Mouse (Mus musculus): ENCODE results near the gene Mmrn2. TPM values are rescaled to one million over a fixed set of nuclear protein-coding genes. Genes with fewer than 3 reads are reported as not detected.

Gene Mmrn2
- polyA plus RNA-seq, 1 experiment from 2014 or later: 28.8 TPM

DNA sequence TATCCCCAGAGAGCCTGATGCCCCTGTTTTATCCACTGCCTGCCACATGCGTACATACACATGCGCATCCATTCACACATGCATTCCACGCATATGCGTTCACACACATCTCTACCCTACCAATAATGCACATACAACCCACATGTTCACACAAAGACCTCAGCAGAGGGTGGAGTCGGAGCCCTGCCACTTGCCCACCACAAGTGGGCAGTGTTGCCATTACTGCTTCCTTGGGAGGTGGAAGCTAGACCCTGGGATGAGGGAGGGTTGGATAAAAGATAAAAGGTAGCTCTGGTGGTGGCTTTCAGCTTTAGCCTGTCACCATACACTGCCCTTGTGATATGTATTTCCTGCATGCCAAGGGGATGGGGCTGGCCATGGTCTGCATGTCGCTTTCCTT is 2.6 kb upstream of the Mmrn2 start:
- H3K27ac ChIP-seq (replicated peaks in 1 of 2; ENCODE audit: control insufficient read depth in 1 of 2, insufficient read depth in 1 of 2, low read depth in 2 of 2, low read length in 2 of 2): no peak overlapping the region
- H3K4me3 ChIP-seq (ENCODE audit: control insufficient read depth in 1 of 2, insufficient read depth in 1 of 2, low read depth in 1 of 2, low read length in 2 of 2): no peak overlapping the region
- H3K4me2 ChIP-seq (ENCODE audit: low read length): no peak overlapping the region
- H3K36me3 ChIP-seq (ENCODE audit: control insufficient read depth, insufficient read depth, low read length): no peaks in the 10 kb centered on the region
- peaks cover 6 to 13% of the 10 kb centered on the region in 2 experiments for H3K4me1 ChIP-seq (ENCODE audit: control insufficient read depth in 2 of 2, insufficient read depth in 2 of 2, low read length in 2 of 2)
- ATAC-seq (ENCODE audit: insufficient number of reproducible peaks, insufficient read depth, low FRiP score, low read depth): no peak
- no peak overlapping the region for H3K9ac ChIP-seq (ENCODE audit: low read length)
- WGBS: 78% methylated on average over 6 of the region's 6 CpGs
- no peaks in the 10 kb centered on the region for H3K9me3 ChIP-seq (ENCODE audit: control insufficient read depth, low read length)
- H3K27me3 ChIP-seq (ENCODE audit: control insufficient read depth, insufficient read depth, low read length): no peaks in the 10 kb centered on the region

DNA sequence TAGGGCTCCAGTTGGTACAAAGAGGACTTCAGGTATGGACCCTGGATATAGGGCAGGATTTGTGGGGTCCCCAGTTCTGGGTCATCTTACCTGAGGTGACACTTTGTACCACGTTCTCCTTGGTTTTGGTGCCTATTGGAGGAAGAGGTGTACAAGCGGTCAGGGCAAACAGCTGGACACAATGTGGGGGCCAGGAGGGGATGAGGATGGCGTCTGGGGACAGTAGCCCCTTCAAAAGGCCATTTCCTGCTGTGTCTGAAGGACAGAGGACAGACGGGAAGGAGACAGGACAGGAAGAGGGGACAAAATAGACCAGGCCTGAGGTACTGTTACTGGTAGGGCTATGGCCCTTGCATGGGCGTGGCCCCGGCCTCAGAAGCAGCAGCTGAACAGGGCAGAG is 1.7 kb upstream of the Mmrn2 start:
- Histone ChIP-seq H3K27me3 (ENCODE audit: control insufficient read depth, insufficient read depth, low read length) (no peaks in the 10 kb centered on the region), H3K27ac (replicated peaks in 1 of 2; ENCODE audit: control insufficient read depth in 1 of 2, insufficient read depth in 1 of 2, low read depth in 2 of 2, low read length in 2 of 2) (no peak overlapping the region), H3K9me3 (ENCODE audit: control insufficient read depth, low read length) (no peaks in the 10 kb centered on the region), H3K4me1 (ENCODE audit: control insufficient read depth in 2 of 2, insufficient read depth in 2 of 2, low read length in 2 of 2) (peaks cover 12 to 18% of the 10 kb centered on the region in 2 experiments), H3K4me3 (ENCODE audit: control insufficient read depth in 1 of 2, insufficient read depth in 1 of 2, low read depth in 1 of 2, low read length in 2 of 2) (no peak overlapping the region), H3K36me3 (ENCODE audit: control insufficient read depth, insufficient read depth, low read length) (no peaks in the 10 kb centered on the region), H3K4me2 (ENCODE audit: low read length) (no peak overlapping the region), H3K9ac (ENCODE audit: low read length) (no peak overlapping the region)
- ATAC-seq (ENCODE audit: insufficient number of reproducible peaks, insufficient read depth, low FRiP score, low read depth): no peak
- 75% methylated on average over 6 of the region's 6 CpGs for WGBS

DNA sequence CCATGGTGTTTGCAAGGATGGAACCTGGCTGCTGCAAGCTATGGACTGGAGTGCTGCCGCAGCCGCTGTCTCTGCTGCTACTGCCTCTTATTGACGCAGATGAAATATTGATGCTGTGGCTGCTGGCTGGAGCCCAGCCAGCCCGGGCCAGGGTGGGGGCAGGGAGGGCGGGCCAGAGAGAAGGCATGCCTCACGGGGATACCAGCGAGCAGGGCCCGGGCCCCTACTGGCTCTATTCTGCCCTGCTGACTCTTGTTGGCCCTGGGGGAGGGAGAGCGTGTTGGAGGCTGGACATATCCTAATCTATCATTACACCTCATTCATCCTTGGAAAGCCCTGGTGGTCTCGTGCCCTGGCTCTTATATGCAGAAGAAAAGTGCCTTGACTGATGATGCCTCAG is 688 bp upstream of the Mmrn2 start, which contains the start of gene Sncg:
Gene Sncg, minus strand, starts transcription at position 213 of the 400 bp plus-strand sequence.
- 44% methylated on average over 10 of the region's 10 CpGs for WGBS
- H3K4me1 ChIP-seq (ENCODE audit: control insufficient read depth in 2 of 2, insufficient read depth in 2 of 2, low read length in 2 of 2): peaks cover 20 to 28% of the 10 kb centered on the region in 2 experiments
- H3K9ac ChIP-seq (ENCODE audit: low read length): peak within 1 kb of the TSS; percentile 64
- H3K9me3 ChIP-seq (ENCODE audit: control insufficient read depth, low read length): no peaks in the 10 kb centered on the region
- peak within 1 kb of the TSS; percentile 37 to 45 for H3K4me3 ChIP-seq (ENCODE audit: control insufficient read depth in 1 of 2, insufficient read depth in 1 of 2, low read depth in 1 of 2, low read length in 2 of 2)
- peak within 1 kb of the TSS; percentile 15 to 66; a peak in 3 of 4 replicates for H3K27ac ChIP-seq (replicated peaks in 1 of 2; ENCODE audit: control insufficient read depth in 1 of 2, insufficient read depth in 1 of 2, low read depth in 2 of 2, low read length in 2 of 2)
- no peak for ATAC-seq (ENCODE audit: insufficient number of reproducible peaks, insufficient read depth, low FRiP score, low read depth)
- H3K27me3 ChIP-seq (ENCODE audit: control insufficient read depth, insufficient read depth, low read length): no peaks in the 10 kb centered on the region
- H3K36me3 ChIP-seq (ENCODE audit: control insufficient read depth, insufficient read depth, low read length): no peaks in the 10 kb centered on the region
- H3K4me2 ChIP-seq (ENCODE audit: low read length): peak within 1 kb of the TSS; percentile 42

DNA sequence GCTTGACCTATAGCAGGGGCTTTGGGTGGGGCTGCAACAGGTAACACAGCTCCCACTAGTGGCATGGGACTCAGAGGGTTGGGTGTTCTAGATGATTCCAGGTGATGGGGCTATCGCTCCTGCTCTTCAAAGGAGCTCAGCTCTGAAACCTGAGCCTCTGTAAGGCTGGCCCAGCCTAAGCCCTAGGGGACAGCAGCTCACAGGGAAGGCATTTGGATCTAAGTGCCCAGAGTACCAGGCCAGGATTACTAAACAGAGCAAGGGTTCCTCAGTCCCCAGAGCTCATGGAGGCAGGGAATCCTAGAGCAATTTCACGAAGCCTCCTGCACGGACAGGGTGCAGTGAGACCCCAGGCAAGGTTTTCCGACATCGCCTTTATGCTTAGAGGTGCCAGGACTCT is 676 bp downstream of the Mmrn2 start:
- H3K27ac ChIP-seq (replicated peaks in 1 of 2; ENCODE audit: control insufficient read depth in 1 of 2, insufficient read depth in 1 of 2, low read depth in 2 of 2, low read length in 2 of 2): peak overlapping the region; percentile 28 to 66
- no peak for ATAC-seq (ENCODE audit: insufficient number of reproducible peaks, insufficient read depth, low FRiP score, low read depth)
- no peaks in the 10 kb centered on the region for H3K36me3 ChIP-seq (ENCODE audit: control insufficient read depth, insufficient read depth, low read length)
- 69% methylated on average over 5 of the region's 5 CpGs for WGBS
- no peaks in the 10 kb centered on the region for H3K27me3 ChIP-seq (ENCODE audit: control insufficient read depth, insufficient read depth, low read length)
- peaks cover 20 to 28% of the 10 kb centered on the region in 2 experiments for H3K4me1 ChIP-seq (ENCODE audit: control insufficient read depth in 2 of 2, insufficient read depth in 2 of 2, low read length in 2 of 2)
- peak overlapping the region; percentile 64 for H3K9ac ChIP-seq (ENCODE audit: low read length)
- H3K4me3 ChIP-seq (ENCODE audit: control insufficient read depth in 1 of 2, insufficient read depth in 1 of 2, low read depth in 1 of 2, low read length in 2 of 2): peak overlapping the region; percentile 37 to 45
- no peaks in the 10 kb centered on the region for H3K9me3 ChIP-seq (ENCODE audit: control insufficient read depth, low read length)
- peak overlapping the region; percentile 42 for H3K4me2 ChIP-seq (ENCODE audit: low read length)

DNA sequence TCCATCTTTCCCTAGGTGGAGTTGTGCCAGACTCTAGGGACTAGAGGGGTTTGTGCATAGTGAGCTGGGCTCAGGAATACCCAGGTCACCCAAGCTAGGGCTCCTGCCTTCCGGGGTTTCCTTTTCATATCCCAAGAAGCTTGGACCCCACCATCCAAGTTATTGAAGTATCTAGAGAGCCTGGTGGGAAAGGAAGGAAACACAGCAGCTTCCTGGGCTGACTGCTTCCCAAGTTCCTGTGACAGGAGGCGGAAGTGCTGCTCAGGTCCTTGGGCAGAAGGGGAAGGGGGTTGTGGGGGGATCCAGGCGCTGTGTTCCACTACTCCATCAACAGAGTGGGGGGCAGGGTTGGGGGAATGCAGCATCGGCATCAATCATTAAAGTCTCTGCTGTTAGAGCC is 1.9 kb downstream of the Mmrn2 start:
- Histone ChIP-seq H3K4me3 (ENCODE audit: control insufficient read depth in 1 of 2, insufficient read depth in 1 of 2, low read depth in 1 of 2, low read length in 2 of 2) (peak overlapping the region; percentile 37 to 45), H3K27me3 (ENCODE audit: control insufficient read depth, insufficient read depth, low read length) (no peaks in the 10 kb centered on the region), H3K27ac (replicated peaks in 1 of 2; ENCODE audit: control insufficient read depth in 1 of 2, insufficient read depth in 1 of 2, low read depth in 2 of 2, low read length in 2 of 2) (peak overlapping the region in 1 of 2 experiments; percentile 66; a peak in 2 of 4 replicates), H3K4me1 (ENCODE audit: control insufficient read depth in 2 of 2, insufficient read depth in 2 of 2, low read length in 2 of 2) (peaks cover 20 to 28% of the 10 kb centered on the region in 2 experiments), H3K36me3 (ENCODE audit: control insufficient read depth, insufficient read depth, low read length) (no peaks in the 10 kb centered on the region), H3K4me2 (ENCODE audit: low read length) (peak overlapping the region; percentile 42), H3K9ac (ENCODE audit: low read length) (peak overlapping the region; percentile 64), H3K9me3 (ENCODE audit: control insufficient read depth, low read length) (no peaks in the 10 kb centered on the region)
- 71% methylated on average over 4 of the region's 4 CpGs for WGBS
- ATAC-seq (ENCODE audit: insufficient number of reproducible peaks, insufficient read depth, low FRiP score, low read depth): no peak

DNA sequence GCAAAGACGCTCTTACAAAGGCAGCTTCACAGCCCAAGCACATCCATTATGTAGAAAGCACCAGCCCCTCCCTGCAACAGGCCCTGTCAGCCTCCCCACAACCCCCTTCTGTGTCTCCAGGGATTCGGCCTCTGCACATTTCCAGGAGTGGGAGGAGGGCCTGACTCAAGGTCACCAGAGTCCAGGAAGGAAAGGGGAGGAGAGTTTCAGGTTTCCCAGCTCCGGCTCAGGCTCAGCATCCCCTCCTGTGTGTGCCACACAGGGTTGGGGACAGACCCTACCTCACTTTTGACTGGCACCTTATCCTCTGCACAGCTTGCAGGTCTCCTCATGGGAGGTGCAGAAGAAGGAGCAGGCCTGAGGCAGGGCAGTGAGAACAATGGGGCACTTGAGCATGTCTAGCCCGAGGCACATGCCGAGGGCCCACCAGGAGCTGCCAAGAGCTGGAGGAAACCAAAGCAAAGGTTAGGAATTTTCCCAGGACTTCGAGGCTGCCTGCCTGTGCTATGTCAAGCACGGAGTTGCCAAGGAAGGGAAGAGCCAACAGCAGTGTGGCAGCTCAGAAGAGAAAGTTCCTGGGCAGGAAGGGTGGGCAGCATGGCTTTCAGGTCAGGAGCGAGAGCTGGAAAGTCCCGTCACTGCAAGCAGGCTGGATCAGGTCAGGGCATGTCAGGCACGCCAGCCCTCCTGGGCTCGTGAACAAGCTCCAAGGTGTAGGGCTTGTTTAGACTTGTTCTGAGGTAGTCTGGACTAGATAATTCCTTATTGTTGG is 3.5 kb downstream of the Mmrn2 start:
- ATAC-seq (ENCODE audit: insufficient number of reproducible peaks, insufficient read depth, low FRiP score, low read depth): peak; percentile 74
- Histone ChIP-seq H3K27ac (replicated peaks in 1 of 2; ENCODE audit: control insufficient read depth in 1 of 2, insufficient read depth in 1 of 2, low read depth in 2 of 2, low read length in 2 of 2) (peak overlapping the region; percentile 53 to 62), H3K9ac (ENCODE audit: low read length) (peak overlapping the region; percentile 36; the same call in 1 of the 2 replicates), H3K36me3 (ENCODE audit: control insufficient read depth, insufficient read depth, low read length) (no peaks in the 10 kb centered on the region), H3K27me3 (ENCODE audit: control insufficient read depth, insufficient read depth, low read length) (no peaks in the 10 kb centered on the region), H3K9me3 (ENCODE audit: control insufficient read depth, low read length) (no peaks in the 10 kb centered on the region), H3K4me1 (ENCODE audit: control insufficient read depth in 2 of 2, insufficient read depth in 2 of 2, low read length in 2 of 2) (peaks cover 20 to 28% of the 10 kb centered on the region in 2 experiments), H3K4me2 (ENCODE audit: low read length) (peak overlapping the region; percentile 42), H3K4me3 (ENCODE audit: control insufficient read depth in 1 of 2, insufficient read depth in 1 of 2, low read depth in 1 of 2, low read length in 2 of 2) (peak overlapping the region in 1 of 2 experiments; percentile 15; a peak in 1 of 4 replicates)
- 24% methylated on average over 11 of the region's 11 CpGs for WGBS

DNA sequence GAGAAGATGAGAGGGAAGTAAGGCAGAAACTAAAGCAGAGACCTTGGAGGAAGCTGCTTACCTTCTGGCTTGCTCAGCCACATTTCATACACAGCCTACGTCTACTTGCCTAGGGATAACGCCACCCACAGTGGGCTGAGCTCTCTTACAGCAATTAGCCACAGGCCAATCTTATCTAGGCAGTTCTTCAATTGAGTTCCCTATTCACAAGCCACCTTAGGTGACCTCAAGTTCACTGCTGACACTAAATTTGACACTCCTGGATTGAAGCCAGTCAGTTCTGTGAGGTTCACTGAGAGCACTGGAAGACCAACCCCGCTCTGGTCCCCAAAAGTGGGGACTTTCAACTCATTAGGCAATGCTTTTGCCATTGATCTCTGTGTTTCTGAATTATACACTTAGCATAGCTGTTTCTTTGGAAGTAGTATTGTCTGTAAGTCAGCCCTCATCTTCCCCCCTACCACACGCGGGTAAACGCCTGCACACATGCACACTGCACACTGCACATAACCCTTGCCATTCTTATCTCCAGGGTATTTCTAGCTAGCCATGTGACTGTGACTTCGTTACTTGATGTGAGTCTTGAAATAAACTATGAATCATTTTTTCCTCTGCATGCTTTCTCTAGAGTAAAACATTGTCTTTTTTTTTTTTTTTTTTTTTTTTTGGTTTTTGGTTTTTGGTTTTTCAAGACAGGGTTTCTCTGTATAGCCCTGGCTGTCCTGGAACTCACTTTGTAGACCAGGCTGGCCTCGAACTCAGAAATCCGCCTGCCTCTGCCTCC is 7.8 kb downstream of the Mmrn2 start:
- 84% methylated on average over 9 of the region's 9 CpGs for WGBS

More for the DNA sequence above, 7.8 kb downstream of the Mmrn2 start:
- no peak overlapping the region for H3K4me3 ChIP-seq (ENCODE audit: control insufficient read depth in 1 of 2, insufficient read depth in 1 of 2, low read depth in 1 of 2, low read length in 2 of 2)
- no peak overlapping the region for H3K9ac ChIP-seq (ENCODE audit: low read length)
- no peak overlapping the region for H3K27ac ChIP-seq (replicated peaks in 1 of 2; ENCODE audit: control insufficient read depth in 1 of 2, insufficient read depth in 1 of 2, low read depth in 2 of 2, low read length in 2 of 2)
- H3K9me3 ChIP-seq (ENCODE audit: control insufficient read depth, low read length): no peaks in the 10 kb centered on the region
- ATAC-seq (ENCODE audit: insufficient number of reproducible peaks, insufficient read depth, low FRiP score, low read depth): no peak
- no peaks in the 10 kb centered on the region for H3K27me3 ChIP-seq (ENCODE audit: control insufficient read depth, insufficient read depth, low read length)
- H3K4me1 ChIP-seq (ENCODE audit: control insufficient read depth in 2 of 2, insufficient read depth in 2 of 2, low read length in 2 of 2): peaks cover 12 to 14% of the 10 kb centered on the region in 2 experiments
- no peaks in the 10 kb centered on the region for H3K36me3 ChIP-seq (ENCODE audit: control insufficient read depth, insufficient read depth, low read length)
- H3K4me2 ChIP-seq (ENCODE audit: low read length): no peak overlapping the region

Measured in heart, embryonic 14.5 days (tissue).